Mouse (Mus musculus) 3T3-L1 (cell line): ENCODE measurements around the gene Abhd17a.
A peak's percentile ranks its signal among the peaks of the same experiment; 100 is the strongest.

Experiments
- DNase-seq: peaks from one replicate; pipeline ENCODE4 v3.0.0-alpha.2; 2015; ENCODE audit warnings: low read depth, low spot score

Gene Abhd17a

GRCm38 (mm10) chr10:80548428-80549006 is 41.6 kb downstream of the Abhd17a start:
- peak; percentile 86 for DNase-seq

GRCm38 (mm10) chr10:80547539-80547938 is 42.6 kb downstream of the Abhd17a start:
- no peak for DNase-seq

GRCm38 (mm10) chr10:80546945-80547344 is 43.2 kb downstream of the Abhd17a start:
- DNase-seq, result no peak

- DNase-seq, result no peak
Observed at GRCm38 (mm10) chr10:80545590-80545989, 44.6 kb downstream of the Abhd17a start.

- no peak for DNase-seq
Observed at GRCm38 (mm10) chr10:80543873-80544272, 46.3 kb downstream of the Abhd17a start.

- peak; percentile 53 for DNase-seq
Observed at GRCm38 (mm10) chr10:80539493-80539892, 50.6 kb downstream of the Abhd17a start.

GRCm38 (mm10) chr10:80538710-80539394 is 51.3 kb downstream of the Abhd17a start, which contains the start of gene Atp8b3:
Atp8b3 (minus strand) TSS chr10:80539124.
- peak; percentile 90 for DNase-seq

GRCm38 (mm10) chr10:80538180-80538579 is 52.0 kb downstream of the Abhd17a start:
- peak; percentile 92 for DNase-seq

GRCm38 (mm10) chr10:80535711-80536110 is 54.4 kb downstream of the Abhd17a start:
- no peak for DNase-seq

GRCm38 (mm10) chr10:80535071-80535470 is 55.1 kb downstream of the Abhd17a start:
- DNase-seq, result no peak

- no peak for DNase-seq
Observed at GRCm38 (mm10) chr10:80533704-80534103, 56.4 kb downstream of the Abhd17a start.
